Mouse (Mus musculus) small intestine, adult 2 months (tissue): ENCODE results near the gene Gp1ba.
A peak's percentile ranks its signal among the peaks of the same experiment; 100 is the strongest.

Experiments used
- CTCF ChIP-seq: fragments of 200-500 bp; IDR thresholded peaks from 2 replicates; pipeline ENCODE4 v1.5.1; 2012; ENCODE audit warnings: low read depth, mild to moderate bottlenecking, control low read depth, inconsistent platforms, low read length, moderate library complexity, mixed read lengths; ENCODE audit not compliant: insufficient replicate concordance, insufficient read length; ENCODE audit errors: extremely low read depth
- POLR2A ChIP-seq: fragments of 200-500 bp; IDR thresholded peaks from 2 replicates; pipeline ENCODE4 v1.6.1; 2012; ENCODE audit warnings: low read depth, mild to moderate bottlenecking, control low read depth, inconsistent platforms, low read length, moderate library complexity

DNA sequence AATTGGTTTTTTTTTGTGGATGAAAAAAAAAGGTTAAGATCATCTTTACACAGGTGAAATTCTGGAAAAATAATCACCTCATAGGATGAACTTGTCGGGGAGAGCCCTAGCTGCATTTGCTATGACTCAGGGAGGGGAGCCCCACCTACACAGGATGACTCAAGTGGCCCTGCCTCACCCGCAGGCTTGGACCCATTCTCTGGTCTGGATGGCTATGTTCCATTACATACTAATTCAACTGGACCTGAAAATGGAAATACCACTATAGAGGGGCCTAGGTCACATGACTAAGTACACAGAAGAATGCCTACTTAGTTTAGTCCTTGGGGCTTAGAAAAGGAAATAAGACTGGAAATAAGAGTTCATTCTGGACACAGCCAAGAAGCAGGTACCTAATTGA is 12.5 kb downstream of the Gp1ba start:
- TF ChIP-seq CTCF (no peak), POLR2A (peak; percentile 27; the same call in 1 of the 2 replicates)
